Mouse (Mus musculus) MEL (cell line): ENCODE results near the gene Ccdc97. TPM values are rescaled to one million over a fixed set of nuclear protein-coding genes. Genes with fewer than 3 reads are reported as not detected.
A peak's percentile ranks its signal among the peaks of the same experiment; 100 is the strongest.

Source experiments
- DNase-seq: peaks from one replicate; pipeline ENCODE4 v3.0.0; 2011; ENCODE audit warnings: low read depth, low spot score
- H3K27ac ChIP-seq: 2 replicates; pipeline ENCODE4 v1.5.1; 2012; ENCODE audit warnings: low read depth, mild to moderate bottlenecking, control low read depth, low read length, moderate library complexity; ENCODE audit not compliant: control insufficient read depth
- H3K27me3 ChIP-seq, 2 experiments: fragments of 150-350 bp in 1 of 2; sonication (generic) in 1 of 2; 2 replicates each; pipeline ENCODE4 v1.6.1; 2012; ENCODE audit warnings: low read length in 2 of 2, mild to moderate bottlenecking in 2 of 2, improper control_type of control experiment in 1 of 2, moderate library complexity in 1 of 2; ENCODE audit not compliant: insufficient read depth in 2 of 2, control insufficient read depth in 1 of 2
- H3K36me3 ChIP-seq, 2 experiments: 2 replicates each; pipeline ENCODE4 v1.6.1; 2012 to 2014; ENCODE audit warnings: low read length in 2 of 2, improper control_type of control experiment in 1 of 2, inconsistent platforms in 1 of 2, mild to moderate bottlenecking in 1 of 2; ENCODE audit not compliant: insufficient read depth in 2 of 2, control insufficient read depth in 1 of 2
- H3K4me1 ChIP-seq, 2 experiments: fragments of 150-350 bp in 1 of 2; sonication (generic) in 1 of 2; 2 replicates each; pipeline ENCODE4 v1.6.1; 2012; ENCODE audit warnings: low read length in 2 of 2, improper control_type of control experiment in 1 of 2, mild to moderate bottlenecking in 1 of 2; ENCODE audit not compliant: insufficient read depth in 2 of 2, control insufficient read depth in 1 of 2
- H3K4me3 ChIP-seq, 2 experiments: fragments of 150-350 bp in 1 of 2; sonication (generic) in 1 of 2; 2 replicates each; pipeline ENCODE4 v1.5.1; 2012; ENCODE audit warnings: low read depth in 2 of 2, low read length in 2 of 2, mild to moderate bottlenecking in 2 of 2, moderate library complexity in 2 of 2, control low read depth in 1 of 2, improper control_type of control experiment in 1 of 2; ENCODE audit not compliant: control insufficient read depth in 1 of 2, insufficient read depth in 1 of 2
- H3K79me2 ChIP-seq: 2 replicates; pipeline ENCODE4 v1.6.1; 2012; ENCODE audit warnings: mild to moderate bottlenecking, low read length, moderate library complexity; ENCODE audit not compliant: control insufficient read depth, poor library complexity, insufficient read depth
- H3K9ac ChIP-seq: 2 replicates; pipeline ENCODE4 v1.6.1; 2012; ENCODE audit warnings: low read depth, mild to moderate bottlenecking, control low read depth, low read length, moderate library complexity; ENCODE audit not compliant: control insufficient read depth, poor library complexity, severe bottlenecking
- H3K9me3 ChIP-seq: fragments of 150-350 bp; sonication (generic); replicated peaks from 2 replicates; pipeline ENCODE4 v1.6.1; 2012; ENCODE audit warnings: mild to moderate bottlenecking, low read length, improper control_type of control experiment, moderate library complexity; ENCODE audit not compliant: insufficient read depth
- CTCF ChIP-seq, 3 experiments: IDR thresholded peaks in 2 of 3; conservative IDR thresholded peaks in 1 of 3; 2 replicates each; pipeline ENCODE4 v1.5.1; 2011 to 2012; ENCODE audit warnings: low read length in 3 of 3, low read depth in 2 of 3, mild to moderate bottlenecking in 2 of 3, improper control_type of control experiment in 1 of 3, inconsistent platforms in 1 of 3, mixed read lengths in 1 of 3, moderate library complexity in 1 of 3; ENCODE audit not compliant: control insufficient read depth in 1 of 3, insufficient read depth in 1 of 3, poor library complexity in 1 of 3, severe bottlenecking in 1 of 3
- ELF1 ChIP-seq: IDR thresholded peaks from 2 replicates; pipeline ENCODE4 v1.6.1; 2014; ENCODE audit warnings: low read depth, mild to moderate bottlenecking, inconsistent platforms, low read length, improper control_type of control experiment, moderate library complexity
- HCFC1 ChIP-seq: IDR thresholded peaks from 2 replicates; pipeline ENCODE4 v1.6.1; 2012; ENCODE audit warnings: low read depth, mild to moderate bottlenecking, inconsistent platforms, low read length, improper control_type of control experiment, moderate library complexity
- MEF2A ChIP-seq: IDR thresholded peaks from 2 replicates; pipeline ENCODE4 v1.6.1; 2014; ENCODE audit warnings: low read depth, mild to moderate bottlenecking, inconsistent platforms, low read length, improper control_type of control experiment; ENCODE audit not compliant: poor library complexity, insufficient replicate concordance, severe bottlenecking; ENCODE audit errors: extremely low read depth
- MYB ChIP-seq: IDR thresholded peaks from 2 replicates; pipeline ENCODE4 v1.6.1; 2011; ENCODE audit warnings: mild to moderate bottlenecking, low read depth, low read length, improper control_type of control experiment
- POLR2A ChIP-seq, 2 experiments: IDR thresholded peaks; 2 replicates each; pipeline ENCODE4 v1.6.1; 2011 to 2012; ENCODE audit warnings: low read length in 2 of 2, mild to moderate bottlenecking in 2 of 2, control low read depth in 1 of 2, improper control_type of control experiment in 1 of 2, low read depth in 1 of 2, moderate library complexity in 1 of 2; ENCODE audit not compliant: control insufficient read depth in 1 of 2, insufficient read depth in 1 of 2, poor library complexity in 1 of 2
- POLR2AphosphoS2 ChIP-seq: IDR thresholded peaks from 2 replicates; pipeline ENCODE4 v1.6.1; 2011; ENCODE audit warnings: low read length, improper control_type of control experiment
- SIN3A ChIP-seq: IDR thresholded peaks from 2 replicates; pipeline ENCODE4 v1.6.1; 2012; ENCODE audit warnings: low read length, improper control_type of control experiment, inconsistent platforms
- SMC3 ChIP-seq: IDR thresholded peaks from 2 replicates; pipeline ENCODE4 v1.6.1; 2011; ENCODE audit warnings: low read depth, low read length, improper control_type of control experiment
- UBTF ChIP-seq: IDR thresholded peaks from 2 replicates; pipeline ENCODE4 v1.6.1; 2012; ENCODE audit warnings: low read depth, mild to moderate bottlenecking, inconsistent platforms, low read length, improper control_type of control experiment, moderate library complexity, borderline replicate concordance; ENCODE audit not compliant: insufficient read depth
- USF1 ChIP-seq: IDR thresholded peaks from 2 replicates; pipeline ENCODE4 v1.6.1; 2014; ENCODE audit warnings: low read depth, mild to moderate bottlenecking, inconsistent platforms, low read length, improper control_type of control experiment, moderate library complexity
- ZMIZ1 ChIP-seq: IDR thresholded peaks from 2 replicates; pipeline ENCODE4 v1.6.1; 2012; ENCODE audit warnings: low read depth, mild to moderate bottlenecking, inconsistent platforms, low read length, improper control_type of control experiment, moderate library complexity
- polyA plus RNA-seq, 2 experiments: library from polyadenylated mRNA; stranded (reverse) in 1 of 2; unstranded in 1 of 2; fragments of >175 nt in 1 of 2; fragments of >200 nt in 1 of 2; gene quantifications; 2 replicates each; pipeline versions ENCODE4 v1.2.1 to v1.2.4; 2012; ENCODE audit warnings: low replicate concordance in 2 of 2, low read depth in 1 of 2; ENCODE audit not compliant: insufficient read length in 2 of 2, insufficient read depth in 1 of 2, missing spikeins in 1 of 2
- total RNA-seq: library from RNA; depleted of rRNA; stranded (reverse); fragments of 300-350 nt; gene quantifications from 2 replicates; pipeline ENCODE4 v1.2.3, GENCODE M21; 2012

Ccdc97 gene
- total and polyA plus RNA-seq, 3 experiments, result 8.4 to 39.7 TPM; not detected in 1

DNA sequence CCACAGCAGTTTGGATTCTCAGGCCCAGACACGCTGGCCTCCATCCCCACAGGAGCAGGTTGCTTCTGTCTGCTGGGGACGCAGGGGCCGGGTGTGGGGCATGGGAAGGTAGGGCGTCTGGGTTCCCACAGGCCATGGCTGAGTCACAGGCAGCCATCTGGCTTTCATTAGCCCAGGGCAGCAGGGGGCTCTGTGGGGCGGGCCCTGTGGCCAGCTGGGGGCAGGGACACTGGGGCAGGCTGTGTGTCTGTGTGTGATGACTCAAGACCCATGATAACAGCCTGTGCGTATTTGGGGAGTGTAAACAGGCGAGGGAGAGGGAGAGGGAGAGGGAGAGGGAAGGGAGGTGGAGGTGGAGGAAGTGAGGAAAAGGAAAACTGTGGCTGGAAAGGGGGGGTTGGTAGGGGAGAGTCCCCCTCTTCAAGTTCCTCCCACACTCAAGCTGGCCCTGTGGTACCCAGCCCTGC lies 7.1 kb downstream of the Ccdc97 start:
- peak; percentile 16; the same call in 1 of the 2 replicates for TF ChIP-seq ZMIZ1
- TF ChIP-seq SIN3A, result no peak
- TF ChIP-seq MEF2A, result no peak
- TF ChIP-seq HCFC1, result no peak
- no peak for TF ChIP-seq USF1
- peak; percentile 34 for TF ChIP-seq POLR2AphosphoS2
- TF ChIP-seq CTCF (IDR thresholded peaks at IDR 0.05 in 2 of 3, conservative IDR thresholded peaks at IDR 0.05 in 1 of 3; ENCODE audit: control insufficient read depth in 1 of 3, insufficient read depth in 1 of 3, low read depth in 2 of 3, low read length in 3 of 3, poor library complexity in 1 of 3, severe bottlenecking in 1 of 3), result no peak
- TF ChIP-seq SMC3, result no peak
- Histone ChIP-seq H3K36me3 (peaks cover 0 to 3% of the 10 kb centered on the region in 2 experiments; a peak in 2 of 4 replicates), H3K27me3 (no peaks in the 10 kb centered on the region), H3K4me1 (peaks cover 0 to 5% of the 10 kb centered on the region in 2 experiments; a peak in 1 of 4 replicates), H3K79me2 (no peaks in the 10 kb centered on the region), H3K4me3 (no peak overlapping the region), H3K9ac (no peak overlapping the region), H3K9me3 (no peaks in the 10 kb centered on the region), H3K27ac (peak overlapping the region; percentile 14; the same call in 1 of the 2 replicates)
- peak; percentile 56 for DNase-seq

GRCm38 (mm10) chr7:25711165-25711564 lies 7.7 kb downstream of the Ccdc97 start:
- no peaks in the 10 kb centered on the region for H3K27me3 ChIP-seq
- TF ChIP-seq ELF1 (no peak), UBTF (no peak), POLR2A (IDR thresholded peaks at IDR 0.05; ENCODE audit: control insufficient read depth in 1 of 2, insufficient read depth in 1 of 2, low read depth in 1 of 2, low read length in 2 of 2, poor library complexity in 1 of 2) (0 out of 4 replicates have a peak, but pooled peaks of 1 of the 2 experiments have one; percentile 4), POLR2AphosphoS2 (peak; percentile 38; the same call in 1 of the 2 replicates), CTCF (IDR thresholded peaks at IDR 0.05 in 2 of 3, conservative IDR thresholded peaks at IDR 0.05 in 1 of 3; ENCODE audit: control insufficient read depth in 1 of 3, insufficient read depth in 1 of 3, low read depth in 2 of 3, low read length in 3 of 3, poor library complexity in 1 of 3, severe bottlenecking in 1 of 3) (no peak), MYB (0 out of 2 replicates have a peak, but pooled peaks have one; percentile 30)
- H3K4me1 ChIP-seq, result peaks cover 0 to 5% of the 10 kb centered on the region in 2 experiments; a peak in 1 of 4 replicates
- peak; percentile 20 for DNase-seq
- H3K9me3 ChIP-seq, result no peaks in the 10 kb centered on the region
- H3K79me2 ChIP-seq, result no peaks in the 10 kb centered on the region
- H3K4me3 ChIP-seq, result no peak overlapping the region
- peak overlapping the region; percentile 14; the same call in 1 of the 2 replicates for H3K27ac ChIP-seq
- H3K9ac ChIP-seq, result no peak overlapping the region
- peaks cover 0 to 3% of the 10 kb centered on the region in 2 experiments; a peak in 2 of 4 replicates for H3K36me3 ChIP-seq
